Mouse (Mus musculus): ENCODE measurements around the gene Xrcc3.

Gene Xrcc3

GRCm38 (mm10) chr12:111770651-111771050 lies 43.0 kb downstream of the Xrcc3 start:
- peak in 1 of 2 experiments; percentile 22 for DNase-seq

GRCm38 (mm10) chr12:111769816-111770577 lies 43.7 kb downstream of the Xrcc3 start:
- no peak for DNase-seq

- DNase-seq = peak; percentile 81 to 83
These were observed 44.4 kb downstream of the Xrcc3 start for GRCm38 (mm10) chr12:111769306-111769705.

- no peak for DNase-seq
These were observed 45.2 kb downstream of the Xrcc3 start for GRCm38 (mm10) chr12:111768322-111768928.

- no peak for DNase-seq
These were observed 47.1 kb downstream of the Xrcc3 start for GRCm38 (mm10) chr12:111766313-111767236.

GRCm38 (mm10) chr12:111762620-111763280 lies 50.9 kb downstream of the Xrcc3 start:
- DNase-seq = no peak

- no peak for DNase-seq
These were observed 53.3 kb downstream of the Xrcc3 start for GRCm38 (mm10) chr12:111760306-111760908.

GRCm38 (mm10) chr12:111759176-111760061 lies 54.3 kb downstream of the Xrcc3 start:
- peak; percentile 78 to 80 for DNase-seq

GRCm38 (mm10) chr12:111758381-111759175 lies 55.1 kb downstream of the Xrcc3 start, which contains the start of gene Klc1:
Gene Klc1, plus strand, starts transcription at chr12:111758849.
- peak; percentile 93 to 94 for DNase-seq

- no peak for DNase-seq
These were observed 55.9 kb downstream of the Xrcc3 start for GRCm38 (mm10) chr12:111757561-111758325.

GRCm38 (mm10) chr12:111756698-111757082 lies 57.0 kb downstream of the Xrcc3 start:
- no peak for DNase-seq

GRCm38 (mm10) chr12:111756082-111756697 lies 57.5 kb downstream of the Xrcc3 start:
- no peak for DNase-seq

GRCm38 (mm10) chr12:111755231-111755630 lies 58.4 kb downstream of the Xrcc3 start:
- DNase-seq = no peak

GRCm38 (mm10) chr12:111754710-111755109 lies 59.0 kb downstream of the Xrcc3 start:
- no peak for DNase-seq

GRCm38 (mm10) chr12:111753347-111753746 lies 60.3 kb downstream of the Xrcc3 start:
- no peak for DNase-seq

Measured in cerebellum, postnatal 10 days (tissue).